Mouse (Mus musculus): ENCODE results near the gene Rev3l. TPM values are rescaled to one million over a fixed set of nuclear protein-coding genes. Genes with fewer than 3 reads are reported as not detected.

The Rev3l gene
- polyA plus RNA-seq, 1 experiment from 2014 or later = 11.9 TPM

Other genes with a start within 250 kb of the Rev3l start
- 7.2 and 8.7 TPM in 2 replicates for gene Traf3ip2, start 119.2 kb upstream of the Rev3l start, polyA plus RNA-seq (2016; fragmentation: Nextera tagmentation; extraction: Ambion mirVana)
- gene Mfsd4b4, start 167.1 kb downstream of the Rev3l start, polyA plus RNA-seq (2016; fragmentation: Nextera tagmentation; extraction: Ambion mirVana) = 4.0 and 5.2 TPM in 2 replicates
- not detected in 2 replicates for gene Mfsd4b2, start 194.8 kb downstream of the Rev3l start, polyA plus RNA-seq (2016; fragmentation: Nextera tagmentation; extraction: Ambion mirVana)
- gene Mfsd4b3, start 228.0 kb downstream of the Rev3l start, polyA plus RNA-seq (2016; fragmentation: Nextera tagmentation; extraction: Ambion mirVana) = 0.10 TPM in 1 of 2 replicates, not detected in the other

All from limb, embryonic 10.5 days (tissue).